19 mouse cellular contexts compared by ENCODE assay signal in the genomic region with DNA sequence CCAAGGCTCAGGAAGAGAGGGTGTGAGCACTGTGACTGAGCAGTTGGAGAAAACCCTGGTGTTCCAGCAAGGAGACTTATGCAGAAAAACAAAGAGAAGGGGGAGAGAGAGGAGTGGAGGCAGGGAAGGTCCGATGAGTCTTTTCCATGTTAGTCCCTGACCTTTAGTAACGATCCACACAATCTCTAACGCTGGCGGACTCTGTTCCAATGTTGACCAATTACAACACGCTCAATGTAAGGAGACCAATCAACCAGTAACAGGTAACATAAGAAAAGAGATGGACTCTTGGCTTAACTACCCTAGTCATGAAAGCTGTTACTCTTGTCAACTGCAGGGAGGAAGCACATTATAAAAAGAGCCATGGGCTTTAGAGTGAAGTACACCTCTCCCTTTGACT.
"Had no signal": no experiment of that assay in that cellular context is flagged by ENCODE, and none has a peak within 500 bp of the region (broad histone marks: within the 10 kb centered on the region; RNA-seq: fewer than 3 reads in every experiment).

No protein-coding gene starts in this region.

- H3K27me3 ChIP-seq: limb, embryonic 13.5 days; midbrain, embryonic 12.5 days; midbrain, embryonic 15.5 days; neural tube, embryonic 12.5 days; neural tube, embryonic 15.5 days had no signal

- DNase-seq: kidney, adult 2 months; kidney, postnatal 25 days; lung, adult 18-20 months; retina, postnatal 1 day; right cerebral cortex, postnatal 25 days; spleen, adult 18-20 months; thymus, adult 2 months; thymus, postnatal 14 days; thymus, postnatal 4 days had no signal

- H3K4me1 ChIP-seq: limb, embryonic 10.5 days; limb, embryonic 13.5 days; midbrain, embryonic 12.5 days; midbrain, embryonic 15.5 days; neural tube, embryonic 12.5 days; neural tube, embryonic 15.5 days had no signal

- H3K27ac ChIP-seq: kidney, postnatal 0 days; limb, embryonic 10.5 days; limb, embryonic 13.5 days; macrophage; midbrain, embryonic 12.5 days; midbrain, embryonic 15.5 days; neural tube, embryonic 12.5 days; neural tube, embryonic 15.5 days; stomach, postnatal 0 days had no signal

- H3K4me3 ChIP-seq: limb, embryonic 10.5 days; limb, embryonic 13.5 days; midbrain, embryonic 12.5 days; midbrain, embryonic 15.5 days; neural tube, embryonic 12.5 days; neural tube, embryonic 15.5 days had no signal

- H3K36me3 ChIP-seq: midbrain, embryonic 15.5 days had no signal

- H3K9ac ChIP-seq: limb, embryonic 13.5 days; midbrain, embryonic 12.5 days; midbrain, embryonic 15.5 days; neural tube, embryonic 12.5 days; neural tube, embryonic 15.5 days had no signal

- ATAC-seq: intestine, embryonic 16.5 days; midbrain, embryonic 15.5 days had no signal

- H3K4me2 ChIP-seq: limb, embryonic 13.5 days; midbrain, embryonic 12.5 days; midbrain, embryonic 15.5 days; neural tube, embryonic 12.5 days; neural tube, embryonic 15.5 days had no signal

- H3K9me3 ChIP-seq: limb, embryonic 10.5 days; limb, embryonic 13.5 days; midbrain, embryonic 12.5 days; midbrain, embryonic 15.5 days; neural tube, embryonic 12.5 days; neural tube, embryonic 15.5 days had no signal
